Mouse (Mus musculus) liver, embryonic 14.5 days (tissue): Measurements from ENCODE around the gene Pgk1. TPM values are rescaled to one million over a fixed set of nuclear protein-coding genes. Genes with fewer than 3 reads are reported as not detected.

Experiments
- ATAC-seq: fragments of 200-750 bp; cut with Nextera tagmentation; 2 replicates; pipeline ENCODE4 v1.8.0; 2017; ENCODE audit warnings: moderate number of reproducible peaks, mild to moderate bottlenecking, moderate library complexity; ENCODE audit not compliant: insufficient read depth
- DNase-seq, 3 experiments: peaks; one replicate each; pipeline ENCODE4 v3.0.0-alpha.2; 2012 to 2013; ENCODE audit warnings: low read depth in 3 of 3, low spot score in 3 of 3
- H3K27ac ChIP-seq: fragments of 300-500 bp; sonication (generic); 2 replicates; pipeline ENCODE4 v1.5.1; 2014; ENCODE audit warnings: moderate library complexity, mild to moderate bottlenecking, control low read depth, inconsistent platforms
- H3K27me3 ChIP-seq: fragments of 300-500 bp; sonication (generic); 2 replicates; pipeline ENCODE4 v1.6.1; 2014; ENCODE audit warnings: mild to moderate bottlenecking, low read length, moderate library complexity; ENCODE audit not compliant: control insufficient read depth, insufficient read depth
- H3K36me3 ChIP-seq: fragments of 300-500 bp; sonication (generic); replicated peaks from 2 replicates; pipeline ENCODE4 v1.6.1; 2014; ENCODE audit warnings: low read depth; ENCODE audit not compliant: control insufficient read depth, insufficient read depth
- H3K4me1 ChIP-seq, 2 experiments: fragments of 200-500 bp in 1 of 2; fragments of 300-500 bp in 1 of 2; sonication (generic) in 1 of 2; replicated peaks; 2 replicates each; pipeline ENCODE4 v1.6.1; 2012 to 2014; ENCODE audit warnings: antibody characterized with exemption in 1 of 2, inconsistent platforms in 1 of 2, low read length in 1 of 2; ENCODE audit not compliant: control insufficient read depth in 2 of 2, insufficient read depth in 2 of 2
- H3K4me2 ChIP-seq: fragments of 300-500 bp; sonication (generic); 2 replicates; pipeline ENCODE4 v1.6.1; 2014; ENCODE audit warnings: low read depth, mild to moderate bottlenecking, control low read depth, moderate library complexity
- H3K4me3 ChIP-seq, 2 experiments: fragments of 200-500 bp in 1 of 2; fragments of 300-500 bp in 1 of 2; sonication (generic) in 1 of 2; 2 replicates each; pipeline ENCODE4 v1.5.1; 2012 to 2014; ENCODE audit warnings: low read depth in 2 of 2, low read length in 2 of 2, mild to moderate bottlenecking in 2 of 2, control low read depth in 1 of 2, inconsistent platforms in 1 of 2, moderate library complexity in 1 of 2; ENCODE audit not compliant: insufficient read depth in 1 of 2
- H3K9ac ChIP-seq: fragments of 300-500 bp; sonication (generic); replicated peaks from 2 replicates; pipeline ENCODE4 v1.6.1; 2014; ENCODE audit warnings: mild to moderate bottlenecking, control low read depth, moderate library complexity
- H3K9me3 ChIP-seq: fragments of 300-500 bp; sonication (generic); 2 replicates; pipeline ENCODE4 v1.6.1; 2016; ENCODE audit warnings: low read length, mixed read lengths; ENCODE audit not compliant: control insufficient read depth
- CTCF ChIP-seq: IDR thresholded peaks from 2 replicates; pipeline ENCODE4 v1.5.1; 2016; ENCODE audit warnings: antibody characterized with exemption, low read depth, control low read depth
- EP300 ChIP-seq: IDR thresholded peaks from 2 replicates; pipeline ENCODE4 v1.6.1; 2016; ENCODE audit warnings: antibody characterized with exemption, low read depth
- WGBS: fragments of 180-500 bp; shearing (Covaris S2); extraction: QIAGEN DNeasy Blood & Tissue Kit; methylation state at CpG from one replicate; pipeline ENCODE4 v1.1.7; 2014; ENCODE audit not compliant: insufficient replicate concordance; 5-methylcytosine and 5-hydroxymethylcytosine counted together
- polyA plus RNA-seq, 2 experiments: library from polyadenylated mRNA; depleted of rRNA in 1 of 2; stranded (reverse) in 1 of 2; unstranded in 1 of 2; fragments of >200 nt; fragmentation: Nextera tagmentation in 1 of 2; extraction: Ambion mirVana in 1 of 2; gene quantifications; 2 replicates each; pipeline versions ENCODE4 v1.2.1 to v1.2.3; 2012 to 2014

Pgk1 gene
- polyA plus RNA-seq, 2 experiments, result 148 to 153 TPM

GRCm38 (mm10) chrX:106149460-106149859, 37.4 kb upstream of the Pgk1 start:
- 65% methylated on average over 3 of the region's 3 CpGs for WGBS
- H3K27ac ChIP-seq, result no peak overlapping the region

GRCm38 (mm10) chrX:106154180-106154586, 32.7 kb upstream of the Pgk1 start:
- DNase-seq, result peak in 2 of 3 experiments; percentile 26 to 42

More at GRCm38 (mm10) chrX:106149460-106149859, 37.4 kb upstream of the Pgk1 start:
- TF ChIP-seq EP300, result no peak
- no peak for TF ChIP-seq CTCF
- peaks cover 0 to 11% of the 10 kb centered on the region in 2 experiments; a peak in 2 of 4 replicates for H3K4me1 ChIP-seq
- no peak overlapping the region for H3K4me2 ChIP-seq
- no peak overlapping the region for H3K9ac ChIP-seq
- no peak for DNase-seq
- no peak for ATAC-seq
- no peaks in the 10 kb centered on the region for H3K27me3 ChIP-seq
- no peaks in the 10 kb centered on the region for H3K36me3 ChIP-seq
- no peaks in the 10 kb centered on the region for H3K9me3 ChIP-seq
- no peak overlapping the region for H3K4me3 ChIP-seq

GRCm38 (mm10) chrX:106155892-106156291, 31.0 kb upstream of the Pgk1 start:
- Histone ChIP-seq H3K4me2 (no peak overlapping the region), H3K4me3 (no peak overlapping the region), H3K4me1 (peaks cover 0 to 12% of the 10 kb centered on the region in 2 experiments; a peak in 2 of 4 replicates), H3K27ac (no peak overlapping the region), H3K27me3 (no peaks in the 10 kb centered on the region), H3K9me3 (no peaks in the 10 kb centered on the region), H3K9ac (no peak overlapping the region), H3K36me3 (no peaks in the 10 kb centered on the region)
- TF ChIP-seq CTCF (no peak), EP300 (no peak)
- no peak for ATAC-seq
- whole genome bisulfite sequencing, result 25% methylated on average over 4 of the region's 4 CpGs
- no peak for DNase-seq

More at GRCm38 (mm10) chrX:106154180-106154586, 32.7 kb upstream of the Pgk1 start:
- Histone ChIP-seq H3K4me3 (no peak overlapping the region), H3K9ac (no peak overlapping the region), H3K4me2 (no peak overlapping the region), H3K36me3 (no peaks in the 10 kb centered on the region), H3K27ac (no peak overlapping the region; the same call in 1 of the 2 replicates), H3K9me3 (no peaks in the 10 kb centered on the region), H3K4me1 (peaks cover 0 to 19% of the 10 kb centered on the region in 2 experiments; a peak in 2 of 4 replicates), H3K27me3 (no peaks in the 10 kb centered on the region)
- TF ChIP-seq CTCF, result no peak
- TF ChIP-seq EP300, result peak; percentile 69
- peak; percentile 94 for ATAC-seq

- Histone ChIP-seq H3K36me3 (no peaks in the 10 kb centered on the region), H3K4me3 (no peak overlapping the region), H3K9ac (no peak overlapping the region), H3K27me3 (no peaks in the 10 kb centered on the region), H3K27ac (no peak overlapping the region), H3K4me1 (peaks cover 0 to 3% of the 10 kb centered on the region in 2 experiments; a peak in 1 of 4 replicates), H3K9me3 (no peaks in the 10 kb centered on the region), H3K4me2 (no peak overlapping the region)
- no peak for TF ChIP-seq EP300
- no peak for TF ChIP-seq CTCF
- ATAC-seq (peak; percentile 78), DNase-seq (no peak)
- WGBS, result 19% methylated on average over 5 of the region's 5 CpGs
These were observed 22.9 kb upstream of the Pgk1 start for GRCm38 (mm10) chrX:106163995-106164394.

- peaks cover 0 to 3% of the 10 kb centered on the region in 2 experiments; a peak in 1 of 4 replicates for H3K4me1 ChIP-seq
- ATAC-seq (0 out of 2 replicates have a peak, but pooled peaks have one; percentile 23), DNase-seq (no peak)
- H3K27ac ChIP-seq, result no peak overlapping the region
- no peaks in the 10 kb centered on the region for H3K9me3 ChIP-seq
- no peak for TF ChIP-seq EP300
- no peak for TF ChIP-seq CTCF
- H3K36me3 ChIP-seq, result no peaks in the 10 kb centered on the region
- WGBS, result 49% methylated on average over 5 of the region's 5 CpGs
- H3K4me2 ChIP-seq, result no peak overlapping the region
- no peaks in the 10 kb centered on the region for H3K27me3 ChIP-seq
- no peak overlapping the region for H3K9ac ChIP-seq
- H3K4me3 ChIP-seq, result no peak overlapping the region
These were observed 22.3 kb upstream of the Pgk1 start for GRCm38 (mm10) chrX:106164555-106164954.
